Mouse (Mus musculus): ENCODE data around the gene Actrt3. TPM values are rescaled to one million over a fixed set of nuclear protein-coding genes. Genes with fewer than 3 reads are reported as not detected.

Gene Actrt3
- polyA plus RNA-seq, 1 experiment from 2014 or later = 0.10 TPM

DNA sequence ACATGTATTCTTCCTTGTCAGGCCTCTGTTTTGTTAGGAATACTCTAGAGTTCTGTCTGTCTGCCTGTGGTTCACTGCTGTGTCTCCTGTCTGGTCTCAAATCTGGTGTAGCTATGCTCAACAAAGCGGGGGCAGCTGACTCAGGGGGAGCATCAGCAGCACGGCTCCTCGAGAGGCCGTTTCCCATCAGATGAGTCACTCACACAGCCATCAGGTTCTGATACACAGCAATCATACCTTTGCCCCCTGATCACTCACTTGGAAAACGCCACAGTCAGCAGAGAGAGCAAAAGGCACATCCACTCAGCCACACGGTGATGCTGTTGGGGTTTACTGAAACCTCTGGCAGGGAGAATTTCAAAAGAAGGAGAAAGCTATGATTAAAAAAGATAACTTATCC, 46.0 kb downstream of the Actrt3 start:
- no peak overlapping the region for H3K27ac ChIP-seq (replicated peaks)
- H3K36me3 ChIP-seq = no peaks in the 10 kb centered on the region
- H3K27me3 ChIP-seq (ENCODE audit: low read depth, poor library complexity, severe bottlenecking) = no peaks in the 10 kb centered on the region
- no peaks in the 10 kb centered on the region for H3K4me1 ChIP-seq
- no peak overlapping the region for H3K4me3 ChIP-seq
- no peak for DNase-seq (ENCODE audit: low spot score)
- WGBS = 71% methylated on average over 6 of the region's 6 CpGs
- no peaks in the 10 kb centered on the region for H3K9me3 ChIP-seq (replicated peaks)

DNA sequence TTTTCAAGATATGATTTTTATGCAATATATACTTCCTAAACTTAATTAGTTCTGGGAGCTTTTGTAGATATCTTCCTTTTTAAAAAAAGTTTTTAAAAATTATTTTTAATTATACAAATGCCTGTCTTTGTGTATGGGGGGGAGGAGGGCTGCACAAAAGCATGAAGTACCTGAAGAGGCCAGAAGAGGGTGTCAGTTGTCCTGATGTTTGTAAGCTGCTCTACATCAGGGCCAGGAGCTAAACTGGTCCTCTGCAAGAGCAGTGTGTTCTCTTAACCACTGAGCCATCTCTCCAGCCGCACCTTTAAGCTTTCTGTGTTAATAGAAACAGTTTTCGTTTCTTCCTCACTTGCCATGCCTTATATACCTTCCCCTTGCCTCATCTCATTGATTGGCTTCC, 49.5 kb downstream of the Actrt3 start:
- Histone ChIP-seq H3K36me3 (no peaks in the 10 kb centered on the region), H3K27ac (replicated peaks) (no peak overlapping the region), H3K9me3 (replicated peaks) (no peaks in the 10 kb centered on the region), H3K27me3 (ENCODE audit: low read depth, poor library complexity, severe bottlenecking) (no peaks in the 10 kb centered on the region), H3K4me1 (0 out of 2 replicates have a peak, but pooled peaks cover 7% of the 10 kb centered on the region), H3K4me3 (no peak overlapping the region)
- WGBS = 49% methylated on average over 2 of the region's 2 CpGs
- no peak for DNase-seq (ENCODE audit: low spot score)

DNA sequence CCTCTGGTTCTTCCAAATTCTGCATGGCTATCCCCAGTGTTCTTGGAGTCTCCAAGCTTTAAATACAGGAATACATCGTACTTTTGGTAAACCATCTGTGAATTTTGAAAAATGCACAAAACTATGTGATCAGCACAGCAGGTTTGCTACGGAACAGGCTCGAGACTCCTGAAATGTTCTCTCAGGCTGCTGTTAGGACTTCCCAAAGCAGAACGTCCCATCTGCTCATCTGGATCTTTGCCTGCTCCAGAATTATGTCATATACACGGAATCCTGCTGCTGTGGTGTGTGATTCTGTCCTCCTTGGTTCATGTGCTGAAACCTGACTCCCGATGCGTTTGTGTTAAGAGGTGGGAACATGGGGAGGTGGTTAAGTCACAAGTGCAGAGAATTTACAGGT, 50.8 kb downstream of the Actrt3 start:
- Histone ChIP-seq H3K36me3 (no peaks in the 10 kb centered on the region), H3K27me3 (ENCODE audit: low read depth, poor library complexity, severe bottlenecking) (no peaks in the 10 kb centered on the region), H3K4me3 (no peak overlapping the region), H3K4me1 (0 out of 2 replicates have a peak, but pooled peaks cover 7% of the 10 kb centered on the region), H3K27ac (replicated peaks) (no peak overlapping the region), H3K9me3 (replicated peaks) (no peaks in the 10 kb centered on the region)
- 85% methylated on average over 7 of the region's 7 CpGs for WGBS
- DNase-seq (ENCODE audit: low spot score) = no peak

DNA sequence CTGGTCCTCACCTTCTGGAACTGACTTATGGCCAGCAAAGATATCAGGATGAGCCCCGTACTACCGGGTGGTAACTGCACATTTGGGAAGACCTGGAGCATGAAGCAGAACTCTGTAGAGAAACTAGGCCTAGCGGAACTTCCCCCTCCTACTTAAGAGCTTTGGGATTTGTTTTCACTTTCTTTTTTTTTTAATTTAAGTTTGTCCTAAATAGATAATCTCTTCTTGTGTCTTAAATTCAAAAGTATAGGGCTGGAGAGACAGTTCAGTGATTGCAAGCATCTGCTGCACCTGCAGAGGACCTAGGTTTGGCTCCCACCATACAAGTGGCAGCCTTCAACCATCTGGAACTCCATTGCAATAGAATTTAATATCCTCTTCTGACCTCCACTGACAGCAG, 51.8 kb downstream of the Actrt3 start, which contains the start of gene Mecom:
TSS of gene Mecom (minus strand) at position 101 of the 400 bp plus-strand sequence.
- no peaks in the 10 kb centered on the region for H3K27me3 ChIP-seq (ENCODE audit: low read depth, poor library complexity, severe bottlenecking)
- 90% methylated on average over 3 of the region's 3 CpGs for WGBS
- H3K4me3 ChIP-seq = no peak within 1 kb of the TSS
- no peak for DNase-seq (ENCODE audit: low spot score)
- 0 out of 2 replicates have a peak, but pooled peaks cover 7% of the 10 kb centered on the region for H3K4me1 ChIP-seq
- no peaks in the 10 kb centered on the region for H3K9me3 ChIP-seq (replicated peaks)
- H3K27ac ChIP-seq (replicated peaks) = no peak within 1 kb of the TSS
- H3K36me3 ChIP-seq = no peaks in the 10 kb centered on the region

Other genes starting within 250 kb of the Actrt3 start
- gene Mecom, start 51.9 kb downstream of the Actrt3 start, polyA plus RNA-seq (2016; fragmentation: Nextera tagmentation; extraction: Ambion mirVana) = 22.6 and 34.8 TPM in 2 replicates
- 32.4 and 35.0 TPM in 2 replicates for gene Mynn, start 2.1 kb upstream of the Actrt3 start, polyA plus RNA-seq (2016; fragmentation: Nextera tagmentation; extraction: Ambion mirVana)
- gene Lrriq4, start 44.6 kb upstream of the Actrt3 start, polyA plus RNA-seq (2016; fragmentation: Nextera tagmentation; extraction: Ambion mirVana) = not detected in 2 replicates
- 1.8 and 2.5 TPM in 2 replicates for gene Lrrc34, start 47.9 kb upstream of the Actrt3 start, polyA plus RNA-seq (2016; fragmentation: Nextera tagmentation; extraction: Ambion mirVana)
- not detected in 2 replicates for gene Lrrc31, start 99.9 kb upstream of the Actrt3 start, polyA plus RNA-seq (2016; fragmentation: Nextera tagmentation; extraction: Ambion mirVana)
- gene Samd7, start 146.4 kb upstream of the Actrt3 start, polyA plus RNA-seq (2016; fragmentation: Nextera tagmentation; extraction: Ambion mirVana) = not detected in 2 replicates
- gene Sec62, start 192.9 kb upstream of the Actrt3 start, polyA plus RNA-seq (2016; fragmentation: Nextera tagmentation; extraction: Ambion mirVana) = 48.6 and 53.2 TPM in 2 replicates